Mouse (Mus musculus): ENCODE results near the gene Unc45a.

The Unc45a gene

GRCm38 (mm10) chr7:80283226-80283918 lies 57.4 kb downstream of the Unc45a start:
- no peak for DNase-seq (ENCODE audit: low spot score)

- no peak for DNase-seq (ENCODE audit: low spot score)
Measured at GRCm38 (mm10) chr7:80281646-80282045, 59.2 kb downstream of the Unc45a start.

- no peak for DNase-seq (ENCODE audit: low spot score)
Measured at GRCm38 (mm10) chr7:80280998-80281397, 59.8 kb downstream of the Unc45a start.

DNA sequence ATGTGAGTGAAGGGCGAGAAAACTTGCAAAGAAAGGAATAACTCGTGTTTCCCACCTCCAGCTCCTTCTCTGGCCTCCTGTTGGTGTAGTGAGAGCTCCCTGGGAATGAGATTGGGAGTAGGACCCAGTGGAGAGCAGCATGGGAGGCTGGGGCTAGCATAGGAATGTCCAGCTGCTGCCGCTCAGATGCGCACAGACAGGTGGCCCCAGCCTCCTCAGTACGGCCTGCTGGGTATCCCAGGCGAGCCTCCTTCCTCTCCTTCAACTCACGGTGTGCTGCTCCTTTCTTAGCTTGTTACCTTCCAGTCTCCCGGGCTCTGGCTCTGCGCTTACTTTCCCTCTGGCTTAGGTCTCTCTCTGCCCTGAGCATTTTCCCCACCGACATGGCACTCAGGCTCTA lies 60.8 kb downstream of the Unc45a start:
- no peak for DNase-seq (ENCODE audit: low spot score)

DNA sequence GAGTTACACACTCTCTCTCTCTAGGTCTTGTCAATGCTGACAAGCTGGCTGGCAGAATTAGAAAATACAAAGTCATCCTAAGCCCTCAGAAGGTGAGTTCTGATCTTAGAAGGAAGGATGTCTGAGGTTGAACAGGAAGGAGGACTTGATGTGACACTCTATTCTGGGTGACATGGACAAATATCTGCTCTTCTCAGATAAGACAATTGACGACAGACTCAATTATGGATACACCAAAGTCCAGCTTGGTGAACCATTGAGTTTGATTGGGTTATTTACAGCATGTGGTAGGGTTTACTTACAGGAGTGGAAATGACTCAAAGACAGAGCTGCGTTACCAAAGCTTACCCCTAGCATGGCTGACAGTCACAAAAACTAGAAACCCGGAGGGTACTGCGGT lies 64.4 kb downstream of the Unc45a start:
- DNase-seq (ENCODE audit: low spot score) = no peak
